Mouse (Mus musculus): ENCODE data around the gene Uroc1. TPM values are rescaled to one million over a fixed set of nuclear protein-coding genes. Genes with fewer than 3 reads are reported as not detected.

Uroc1 gene
- polyA plus RNA-seq, 1 experiment: 0.04 TPM

DNA sequence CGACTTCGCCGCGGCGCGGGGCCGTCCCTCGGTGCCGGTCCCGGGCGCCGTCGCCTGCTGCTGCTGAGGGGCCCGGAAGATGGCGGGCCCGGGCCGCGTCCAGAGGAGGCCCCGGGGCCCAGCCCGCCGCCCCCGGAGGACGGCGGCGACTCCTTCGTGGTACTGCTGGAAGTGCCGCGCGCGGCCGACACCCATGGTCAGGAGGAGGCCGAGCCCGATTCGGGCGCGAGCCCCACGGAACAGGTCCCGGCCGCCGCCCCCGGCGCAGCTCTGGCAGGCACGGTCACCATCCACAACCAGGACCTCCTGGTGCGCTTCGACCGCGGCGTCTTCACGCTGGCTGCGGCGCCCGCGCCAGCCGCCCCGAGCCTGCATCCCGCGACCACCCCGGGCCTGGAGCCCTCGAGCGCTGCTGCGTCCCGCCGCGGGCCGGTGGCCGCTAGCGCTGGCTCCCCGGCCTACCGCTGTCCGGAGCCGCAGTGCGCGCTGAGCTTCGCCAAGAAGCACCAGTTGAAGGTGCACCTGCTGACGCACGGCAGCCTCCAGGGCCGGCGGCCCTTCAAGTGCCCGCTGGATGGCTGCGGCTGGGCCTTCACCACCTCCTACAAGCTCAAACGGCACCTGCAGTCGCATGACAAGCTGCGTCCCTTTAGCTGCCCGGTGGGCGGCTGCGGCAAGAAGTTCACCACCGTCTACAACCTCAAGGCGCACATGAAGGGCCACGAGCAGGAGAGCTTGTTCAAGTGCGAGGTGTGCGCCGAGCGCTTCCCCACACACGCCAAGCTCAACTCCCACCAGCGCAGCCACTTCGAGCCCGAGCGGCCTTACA lies 36.9 kb downstream of the Uroc1 start:
- Histone ChIP-seq H3K4me3 (ENCODE audit: insufficient read depth, low read length) (peak overlapping the region; percentile 73), H3K27ac (ENCODE audit: insufficient read depth, low read length) (peak overlapping the region; percentile 85), H3K4me1 (ENCODE audit: control insufficient read depth, insufficient read depth, low read length) (peaks cover 7% of the 10 kb centered on the region)
- no peak for TF ChIP-seq CTCF (IDR thresholded peaks at IDR 0.05; ENCODE audit: extremely low read depth, insufficient read depth, low read length)
- no peak for TF ChIP-seq POLR2A (IDR thresholded peaks at IDR 0.05; ENCODE audit: extremely low read depth, insufficient read depth, low read length)

GRCm38 (mm10) chr6:90374647-90375046 lies 41.6 kb downstream of the Uroc1 start:
- Histone ChIP-seq H3K4me1 (ENCODE audit: control insufficient read depth, insufficient read depth, low read length) (peaks cover 7% of the 10 kb centered on the region), H3K27ac (ENCODE audit: insufficient read depth, low read length) (no peak overlapping the region), H3K4me3 (ENCODE audit: insufficient read depth, low read length) (no peak overlapping the region)
- TF ChIP-seq CTCF (IDR thresholded peaks at IDR 0.05; ENCODE audit: extremely low read depth, insufficient read depth, low read length) (no peak), POLR2A (IDR thresholded peaks at IDR 0.05; ENCODE audit: extremely low read depth, insufficient read depth, low read length) (no peak)

DNA sequence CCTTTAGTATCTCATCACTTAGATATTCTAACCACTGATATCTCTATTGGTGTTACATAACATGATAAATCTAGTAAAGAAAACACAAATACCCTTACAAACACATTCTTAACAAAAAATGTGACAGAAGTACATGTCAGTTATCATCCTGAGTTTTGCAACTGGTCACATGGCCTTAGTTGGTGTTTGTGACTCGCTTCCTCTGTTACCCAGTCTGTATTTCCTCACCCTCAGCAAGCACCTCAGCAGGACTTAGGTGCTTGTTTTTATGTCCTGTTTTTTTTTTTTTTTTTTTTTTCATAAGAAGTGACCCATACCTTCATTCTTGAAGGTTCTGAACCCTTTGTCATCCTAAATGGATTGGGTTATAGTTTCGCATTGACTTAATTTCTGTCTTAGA lies 44.6 kb downstream of the Uroc1 start:
- Histone ChIP-seq H3K27ac (ENCODE audit: insufficient read depth, low read length) (no peak overlapping the region), H3K4me3 (ENCODE audit: insufficient read depth, low read length) (no peak overlapping the region), H3K4me1 (ENCODE audit: control insufficient read depth, insufficient read depth, low read length) (no peaks in the 10 kb centered on the region; the same call in 1 of the 2 replicates)
- TF ChIP-seq POLR2A (IDR thresholded peaks at IDR 0.05; ENCODE audit: extremely low read depth, insufficient read depth, low read length) (no peak), CTCF (IDR thresholded peaks at IDR 0.05; ENCODE audit: extremely low read depth, insufficient read depth, low read length) (no peak)

GRCm38 (mm10) chr6:90381465-90381864 lies 48.4 kb downstream of the Uroc1 start:
- Histone ChIP-seq H3K4me3 (ENCODE audit: insufficient read depth, low read length) (no peak overlapping the region), H3K4me1 (ENCODE audit: control insufficient read depth, insufficient read depth, low read length) (no peaks in the 10 kb centered on the region; the same call in 1 of the 2 replicates), H3K27ac (ENCODE audit: insufficient read depth, low read length) (no peak overlapping the region)
- TF ChIP-seq CTCF (IDR thresholded peaks at IDR 0.05; ENCODE audit: extremely low read depth, insufficient read depth, low read length) (no peak), POLR2A (IDR thresholded peaks at IDR 0.05; ENCODE audit: extremely low read depth, insufficient read depth, low read length) (no peak)

DNA sequence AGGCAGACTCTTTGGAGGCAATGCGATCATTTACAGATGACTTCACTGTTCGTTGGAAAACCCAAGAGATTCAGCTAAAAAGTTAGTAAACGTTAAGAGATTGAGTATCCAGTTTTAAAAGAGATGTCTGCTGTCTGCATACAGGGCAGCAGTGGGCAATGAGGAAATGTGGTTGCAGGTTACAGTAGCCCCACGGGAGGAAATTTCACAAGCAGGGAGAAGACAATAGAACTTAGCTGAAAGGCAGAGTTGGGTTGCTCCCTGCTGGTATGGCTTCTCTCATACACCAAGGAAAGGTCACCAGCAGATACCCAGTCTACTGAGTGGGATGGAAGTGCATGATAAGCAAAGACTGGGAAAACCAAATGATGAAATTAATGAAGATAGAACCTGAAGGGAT lies 57.5 kb downstream of the Uroc1 start:
- Histone ChIP-seq H3K4me3 (ENCODE audit: insufficient read depth, low read length) (no peak overlapping the region), H3K4me1 (ENCODE audit: control insufficient read depth, insufficient read depth, low read length) (no peaks in the 10 kb centered on the region), H3K27ac (ENCODE audit: insufficient read depth, low read length) (no peak overlapping the region)
- TF ChIP-seq POLR2A (IDR thresholded peaks at IDR 0.05; ENCODE audit: extremely low read depth, insufficient read depth, low read length) (no peak), CTCF (IDR thresholded peaks at IDR 0.05; ENCODE audit: extremely low read depth, insufficient read depth, low read length) (no peak)

- Histone ChIP-seq H3K4me3 (ENCODE audit: insufficient read depth, low read length) (no peak overlapping the region), H3K27ac (ENCODE audit: insufficient read depth, low read length) (no peak overlapping the region), H3K4me1 (ENCODE audit: control insufficient read depth, insufficient read depth, low read length) (no peaks in the 10 kb centered on the region)
- no peak for TF ChIP-seq CTCF (IDR thresholded peaks at IDR 0.05; ENCODE audit: extremely low read depth, insufficient read depth, low read length)
- no peak for TF ChIP-seq POLR2A (IDR thresholded peaks at IDR 0.05; ENCODE audit: extremely low read depth, insufficient read depth, low read length)
Measured at GRCm38 (mm10) chr6:90393948-90394347, 60.9 kb downstream of the Uroc1 start.

DNA sequence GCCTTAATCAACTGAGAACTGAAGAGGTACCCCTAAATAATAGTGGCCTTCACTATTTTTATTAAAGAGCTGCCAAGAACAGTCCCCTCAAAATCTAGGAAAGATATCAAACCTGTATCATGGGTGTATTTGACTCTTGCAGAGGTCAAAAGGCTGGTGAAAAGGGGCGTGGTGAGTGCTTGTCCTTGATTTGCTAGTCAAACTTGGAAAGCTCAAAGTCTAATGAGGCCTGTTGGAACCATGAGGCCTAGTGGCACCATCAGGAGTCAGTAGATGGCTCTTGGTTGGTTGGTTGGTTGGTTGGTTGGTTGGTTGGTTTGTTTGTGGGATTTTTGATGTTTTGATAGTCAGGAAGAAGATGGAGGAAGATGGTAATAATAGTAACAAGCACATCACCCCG lies 62.7 kb downstream of the Uroc1 start:
- Histone ChIP-seq H3K4me1 (ENCODE audit: control insufficient read depth, insufficient read depth, low read length) (no peaks in the 10 kb centered on the region), H3K27ac (ENCODE audit: insufficient read depth, low read length) (no peak overlapping the region), H3K4me3 (ENCODE audit: insufficient read depth, low read length) (no peak overlapping the region)
- TF ChIP-seq POLR2A (IDR thresholded peaks at IDR 0.05; ENCODE audit: extremely low read depth, insufficient read depth, low read length): no peak

GRCm38 (mm10) chr6:90397291-90397690 lies 64.2 kb downstream of the Uroc1 start:
- H3K27ac ChIP-seq (ENCODE audit: insufficient read depth, low read length): no peak overlapping the region
- H3K4me1 ChIP-seq (ENCODE audit: control insufficient read depth, insufficient read depth, low read length): no peaks in the 10 kb centered on the region
- no peak overlapping the region for H3K4me3 ChIP-seq (ENCODE audit: insufficient read depth, low read length)
- TF ChIP-seq CTCF (IDR thresholded peaks at IDR 0.05; ENCODE audit: extremely low read depth, insufficient read depth, low read length) (no peak), POLR2A (IDR thresholded peaks at IDR 0.05; ENCODE audit: extremely low read depth, insufficient read depth, low read length) (no peak)

DNA sequence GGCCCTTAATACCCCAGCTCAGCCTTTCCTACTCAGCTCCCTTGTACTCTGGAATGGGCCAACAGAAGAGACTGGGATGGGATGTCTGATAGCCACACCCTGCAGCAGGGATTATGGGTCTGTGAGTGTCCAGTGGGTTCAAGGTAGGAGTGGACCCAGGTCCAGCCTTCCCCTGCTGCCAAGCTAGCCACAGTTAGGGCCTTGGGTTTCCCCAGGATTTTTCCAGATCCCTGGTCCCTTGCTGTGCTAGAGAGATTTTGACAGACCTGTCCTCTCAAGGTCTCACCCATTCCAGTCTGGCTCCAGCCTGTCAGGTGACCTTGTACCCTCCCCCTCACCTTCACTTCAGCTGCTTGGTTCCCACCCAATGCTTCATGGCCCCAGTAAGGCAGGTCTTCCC lies 75.5 kb downstream of the Uroc1 start:
- H3K27ac ChIP-seq (ENCODE audit: insufficient read depth, low read length): no peak overlapping the region
- no peak overlapping the region for H3K4me3 ChIP-seq (ENCODE audit: insufficient read depth, low read length)
- TF ChIP-seq POLR2A (IDR thresholded peaks at IDR 0.05; ENCODE audit: extremely low read depth, insufficient read depth, low read length): no peak
- TF ChIP-seq CTCF (IDR thresholded peaks at IDR 0.05; ENCODE audit: extremely low read depth, insufficient read depth, low read length): no peak
- H3K4me1 ChIP-seq (ENCODE audit: control insufficient read depth, insufficient read depth, low read length): no peaks in the 10 kb centered on the region

DNA sequence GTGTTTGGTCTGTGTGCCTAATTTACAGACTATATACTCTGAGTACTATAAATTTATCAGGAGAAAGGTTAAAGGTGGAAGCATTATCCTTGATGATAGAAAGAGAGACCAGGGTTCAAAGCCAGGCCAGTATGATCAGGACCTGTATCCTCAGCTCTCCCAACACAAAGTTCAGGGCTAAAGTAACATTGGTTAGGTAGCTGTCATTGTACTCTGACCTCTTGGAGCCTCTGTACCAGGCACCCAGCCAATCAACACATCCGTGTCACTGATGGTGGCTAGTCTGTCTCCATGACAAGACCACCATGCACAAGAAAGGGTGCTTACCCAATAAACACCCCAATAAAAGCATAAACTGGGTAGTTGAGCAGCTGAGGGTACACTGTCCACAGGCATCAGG lies 77.9 kb downstream of the Uroc1 start:
- H3K27ac ChIP-seq (ENCODE audit: insufficient read depth, low read length): no peak overlapping the region
- H3K4me1 ChIP-seq (ENCODE audit: control insufficient read depth, insufficient read depth, low read length): no peaks in the 10 kb centered on the region
- H3K4me3 ChIP-seq (ENCODE audit: insufficient read depth, low read length): no peak overlapping the region
- no peak for TF ChIP-seq CTCF (IDR thresholded peaks at IDR 0.05; ENCODE audit: extremely low read depth, insufficient read depth, low read length)

Measured in cortical plate, adult 2 months (tissue).